Mouse (Mus musculus): ENCODE data around the gene Sypl. TPM values are rescaled to one million over a fixed set of nuclear protein-coding genes. Genes with fewer than 3 reads are reported as not detected.

The Sypl gene
- polyA plus RNA-seq, 1 experiment = 62.4 TPM

DNA sequence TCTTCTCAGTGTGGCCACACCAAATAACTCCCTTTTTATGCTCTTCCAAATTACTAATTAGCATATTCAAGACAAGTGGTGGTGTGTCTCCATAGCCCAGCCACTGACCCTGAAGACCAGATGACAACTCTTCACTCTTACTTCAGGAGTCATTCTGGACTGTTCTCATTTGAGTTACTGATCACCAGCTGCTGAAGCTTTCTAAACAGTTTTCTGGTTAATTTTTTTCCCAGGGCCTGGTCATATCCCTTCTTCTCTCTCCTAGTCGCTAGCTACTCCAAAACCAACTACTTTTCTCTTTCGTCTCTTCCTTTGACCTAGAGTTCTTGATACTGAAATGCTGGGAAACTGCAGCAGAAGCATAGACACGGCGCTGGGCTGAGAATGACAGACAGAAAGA is 12.6 kb upstream of the Sypl start:
- no peak overlapping the region for H3K27ac ChIP-seq (ENCODE audit: control insufficient read depth, insufficient read depth, low read length)
- WGBS = 94% methylated on average over 4 of the region's 4 CpGs
- no peak for TF ChIP-seq CTCF (IDR thresholded peaks at IDR 0.05; ENCODE audit: borderline replicate concordance, control insufficient read depth, extremely low read depth, insufficient read depth, low read length, poor library complexity)
- no peak for TF ChIP-seq POLR2A (IDR thresholded peaks at IDR 0.05; ENCODE audit: control insufficient read depth, extremely low read depth, insufficient read depth, low read length, poor library complexity)
- H3K36me3 ChIP-seq (ENCODE audit: control insufficient read depth, insufficient read depth, low read length) = no peaks in the 10 kb centered on the region
- H3K4me3 ChIP-seq (ENCODE audit: control insufficient read depth, insufficient read depth, low read length) = no peak overlapping the region
- no peak for DNase-seq
- H3K4me1 ChIP-seq (replicated peaks; ENCODE audit: control insufficient read depth, insufficient read depth, low read length) = no peaks in the 10 kb centered on the region
- no peaks in the 10 kb centered on the region for H3K27me3 ChIP-seq (ENCODE audit: control insufficient read depth, insufficient read depth, low read length)

DNA sequence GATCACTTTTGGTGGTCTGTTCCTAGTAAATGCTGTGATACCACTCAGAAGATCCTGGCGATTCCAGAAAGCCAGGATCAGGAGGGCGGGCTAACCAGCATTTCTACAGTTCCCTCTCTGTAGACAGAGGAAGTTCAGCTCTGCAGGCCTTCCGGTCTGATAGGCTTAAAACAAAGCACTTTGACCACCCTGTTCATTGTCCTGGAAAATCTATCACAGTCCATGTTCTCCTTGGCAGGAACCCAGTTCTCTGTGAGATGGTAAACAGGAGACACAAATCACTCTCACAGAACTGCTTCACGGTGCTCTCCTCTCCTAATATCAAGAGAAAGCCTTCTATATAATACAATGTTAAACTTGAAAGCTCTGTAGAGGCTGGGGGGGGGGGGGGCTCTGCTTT is 10.3 kb upstream of the Sypl start:
- TF ChIP-seq CTCF (IDR thresholded peaks at IDR 0.05; ENCODE audit: borderline replicate concordance, control insufficient read depth, extremely low read depth, insufficient read depth, low read length, poor library complexity) (no peak), POLR2A (IDR thresholded peaks at IDR 0.05; ENCODE audit: control insufficient read depth, extremely low read depth, insufficient read depth, low read length, poor library complexity) (no peak)
- DNase-seq = no peak
- Histone ChIP-seq H3K27me3 (ENCODE audit: control insufficient read depth, insufficient read depth, low read length) (no peaks in the 10 kb centered on the region), H3K4me3 (ENCODE audit: control insufficient read depth, insufficient read depth, low read length) (no peak overlapping the region), H3K27ac (ENCODE audit: control insufficient read depth, insufficient read depth, low read length) (no peak overlapping the region), H3K4me1 (replicated peaks; ENCODE audit: control insufficient read depth, insufficient read depth, low read length) (no peaks in the 10 kb centered on the region), H3K36me3 (ENCODE audit: control insufficient read depth, insufficient read depth, low read length) (no peaks in the 10 kb centered on the region)
- WGBS = 85% methylated on average over 4 of the region's 4 CpGs

DNA sequence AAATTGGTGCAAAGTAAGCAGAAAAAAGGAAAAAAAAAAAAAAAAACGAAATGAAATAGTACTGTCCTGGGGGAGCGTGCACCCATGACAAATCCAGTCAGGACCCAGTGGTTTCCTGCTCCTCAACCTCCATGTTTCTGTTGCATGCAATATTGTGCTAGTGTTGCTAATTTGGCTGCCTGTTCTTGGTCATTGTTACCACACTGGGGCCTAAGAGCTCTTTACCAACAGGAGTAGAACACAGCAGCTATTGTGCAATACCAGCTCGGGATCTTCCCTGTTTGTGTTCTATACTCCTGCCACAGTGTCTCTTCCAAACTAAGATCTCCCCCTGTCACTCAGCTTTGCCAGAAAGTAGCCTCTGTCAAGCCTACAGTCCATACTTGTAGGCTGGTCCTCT is 9.7 kb upstream of the Sypl start:
- H3K36me3 ChIP-seq (ENCODE audit: control insufficient read depth, insufficient read depth, low read length) = no peaks in the 10 kb centered on the region
- no peaks in the 10 kb centered on the region for H3K27me3 ChIP-seq (ENCODE audit: control insufficient read depth, insufficient read depth, low read length)
- no peak for DNase-seq
- no peak overlapping the region for H3K27ac ChIP-seq (ENCODE audit: control insufficient read depth, insufficient read depth, low read length)
- WGBS = 77% methylated on average over 3 of the region's 3 CpGs
- H3K4me1 ChIP-seq (replicated peaks; ENCODE audit: control insufficient read depth, insufficient read depth, low read length) = no peaks in the 10 kb centered on the region
- no peak overlapping the region for H3K4me3 ChIP-seq (ENCODE audit: control insufficient read depth, insufficient read depth, low read length)
- TF ChIP-seq POLR2A (IDR thresholded peaks at IDR 0.05; ENCODE audit: control insufficient read depth, extremely low read depth, insufficient read depth, low read length, poor library complexity) = no peak
- TF ChIP-seq CTCF (IDR thresholded peaks at IDR 0.05; ENCODE audit: borderline replicate concordance, control insufficient read depth, extremely low read depth, insufficient read depth, low read length, poor library complexity) = no peak

DNA sequence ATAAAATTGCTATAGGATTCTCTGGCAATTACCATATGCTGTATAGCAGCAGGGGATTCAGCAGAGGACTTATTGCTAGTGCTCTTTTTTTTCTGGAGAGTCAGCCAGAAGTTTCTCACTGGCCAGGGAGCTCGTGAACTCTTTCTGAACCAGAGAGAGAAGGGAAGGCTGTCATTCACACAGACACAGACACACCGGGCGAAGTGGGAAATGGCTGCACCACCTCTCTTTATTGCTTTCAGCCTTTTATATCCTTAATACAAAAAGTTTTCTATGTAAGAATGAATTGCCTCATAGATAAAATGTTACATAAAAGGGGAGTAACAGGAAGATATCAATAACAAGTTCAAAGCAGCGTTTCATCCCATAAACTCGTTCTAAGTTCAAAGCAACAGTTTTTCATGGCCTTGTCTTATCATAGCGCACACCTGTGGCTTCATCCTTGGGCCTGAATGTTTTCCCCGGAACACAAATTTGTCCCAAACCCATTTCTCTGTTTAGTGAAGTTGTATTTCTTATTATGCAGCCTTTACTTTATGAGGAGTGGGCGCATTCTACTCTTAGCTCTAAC is 8.7 kb upstream of the Sypl start:
- no peaks in the 10 kb centered on the region for H3K27me3 ChIP-seq (ENCODE audit: control insufficient read depth, insufficient read depth, low read length)
- H3K4me1 ChIP-seq (replicated peaks; ENCODE audit: control insufficient read depth, insufficient read depth, low read length) = no peaks in the 10 kb centered on the region
- no peak for DNase-seq
- WGBS = 92% methylated on average over 8 of the region's 8 CpGs
- H3K27ac ChIP-seq (ENCODE audit: control insufficient read depth, insufficient read depth, low read length) = no peak overlapping the region
- TF ChIP-seq CTCF (IDR thresholded peaks at IDR 0.05; ENCODE audit: borderline replicate concordance, control insufficient read depth, extremely low read depth, insufficient read depth, low read length, poor library complexity) (no peak), POLR2A (IDR thresholded peaks at IDR 0.05; ENCODE audit: control insufficient read depth, extremely low read depth, insufficient read depth, low read length, poor library complexity) (no peak)
- no peaks in the 10 kb centered on the region for H3K36me3 ChIP-seq (ENCODE audit: control insufficient read depth, insufficient read depth, low read length)
- H3K4me3 ChIP-seq (ENCODE audit: control insufficient read depth, insufficient read depth, low read length) = no peak overlapping the region

DNA sequence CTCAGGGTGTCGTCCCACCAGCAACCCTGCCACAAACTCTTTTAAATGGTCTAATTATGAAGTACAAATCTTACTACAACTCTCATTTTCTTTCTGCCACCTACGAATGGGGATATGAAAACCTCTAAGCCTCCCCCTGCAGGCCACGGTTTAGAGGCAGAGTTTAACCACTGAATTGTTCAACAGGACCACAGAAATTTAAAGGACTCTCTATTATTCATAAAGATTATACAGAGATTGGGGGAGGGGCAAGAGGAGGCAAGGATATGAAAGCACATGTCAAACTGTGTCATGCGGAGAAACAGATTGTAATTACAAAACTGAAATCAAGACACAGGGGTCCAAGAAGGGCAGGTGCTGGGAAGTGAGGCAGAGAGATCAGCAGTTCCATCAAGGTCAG is 7.3 kb upstream of the Sypl start:
- Histone ChIP-seq H3K27me3 (ENCODE audit: control insufficient read depth, insufficient read depth, low read length) (no peaks in the 10 kb centered on the region), H3K4me3 (ENCODE audit: control insufficient read depth, insufficient read depth, low read length) (no peak overlapping the region), H3K4me1 (replicated peaks; ENCODE audit: control insufficient read depth, insufficient read depth, low read length) (no peaks in the 10 kb centered on the region), H3K36me3 (ENCODE audit: control insufficient read depth, insufficient read depth, low read length) (no peaks in the 10 kb centered on the region), H3K27ac (ENCODE audit: control insufficient read depth, insufficient read depth, low read length) (no peak overlapping the region)
- no peak for TF ChIP-seq CTCF (IDR thresholded peaks at IDR 0.05; ENCODE audit: borderline replicate concordance, control insufficient read depth, extremely low read depth, insufficient read depth, low read length, poor library complexity)
- TF ChIP-seq POLR2A (IDR thresholded peaks at IDR 0.05; ENCODE audit: control insufficient read depth, extremely low read depth, insufficient read depth, low read length, poor library complexity) = no peak
- DNase-seq = no peak
- WGBS = 68% methylated on average over 4 of the region's 4 CpGs

DNA sequence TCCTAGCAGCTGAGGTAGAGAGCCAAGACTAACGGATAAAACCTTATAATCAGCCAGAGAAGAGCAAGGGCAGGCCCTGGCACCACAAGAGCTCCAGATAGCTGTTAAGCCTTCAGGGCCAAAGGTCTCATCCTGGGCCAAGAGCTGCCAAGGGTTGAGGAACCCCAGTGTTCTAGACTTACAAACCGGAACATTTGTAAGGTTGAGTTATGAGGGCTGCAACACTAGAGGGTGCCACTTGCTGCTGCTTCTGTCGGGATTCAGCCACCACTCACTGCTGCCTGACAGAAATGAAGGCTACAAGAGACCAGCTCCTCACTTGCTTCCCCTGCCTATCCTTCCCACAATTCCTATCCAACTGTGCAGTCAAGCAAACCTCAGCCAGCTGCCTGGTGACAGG is 1.3 kb upstream of the Sypl start:
- Histone ChIP-seq H3K4me3 (ENCODE audit: control insufficient read depth, insufficient read depth, low read length) (no peak overlapping the region), H3K36me3 (ENCODE audit: control insufficient read depth, insufficient read depth, low read length) (no peaks in the 10 kb centered on the region), H3K27me3 (ENCODE audit: control insufficient read depth, insufficient read depth, low read length) (no peaks in the 10 kb centered on the region), H3K27ac (ENCODE audit: control insufficient read depth, insufficient read depth, low read length) (no peak overlapping the region), H3K4me1 (replicated peaks; ENCODE audit: control insufficient read depth, insufficient read depth, low read length) (peaks cover 4% of the 10 kb centered on the region)
- DNase-seq = peak; percentile 65
- TF ChIP-seq CTCF (IDR thresholded peaks at IDR 0.05; ENCODE audit: borderline replicate concordance, control insufficient read depth, extremely low read depth, insufficient read depth, low read length, poor library complexity) = peak; percentile 64; the same call in 1 of the 2 replicates
- no peak for TF ChIP-seq POLR2A (IDR thresholded peaks at IDR 0.05; ENCODE audit: control insufficient read depth, extremely low read depth, insufficient read depth, low read length, poor library complexity)
- WGBS = 16% methylated on average over 3 of the region's 3 CpGs

DNA sequence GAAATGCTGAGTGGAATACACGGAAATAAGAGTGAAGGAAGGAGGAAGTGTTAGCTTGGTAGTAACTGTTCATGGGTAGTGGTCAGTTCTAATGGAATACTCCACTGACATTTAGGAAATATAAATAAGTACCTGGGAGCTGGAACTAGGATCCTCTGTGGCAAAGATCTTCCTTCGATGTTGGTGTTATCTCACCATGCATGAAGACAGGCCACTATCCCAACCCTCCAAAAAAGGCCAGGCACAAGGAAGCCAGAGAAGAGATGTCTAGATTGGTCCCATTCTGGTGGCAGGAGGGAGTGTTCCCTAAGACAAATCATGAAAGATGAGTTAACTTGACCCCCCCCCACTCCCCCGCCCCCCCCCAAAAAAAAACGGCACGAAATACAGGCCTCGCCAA is 625 bp upstream of the Sypl start:
- H3K27me3 ChIP-seq (ENCODE audit: control insufficient read depth, insufficient read depth, low read length) = no peaks in the 10 kb centered on the region
- DNase-seq = no peak
- peak overlapping the region; percentile 59; the same call in 1 of the 2 replicates for H3K27ac ChIP-seq (ENCODE audit: control insufficient read depth, insufficient read depth, low read length)
- WGBS = 16% methylated on average over 6 of the region's 6 CpGs
- H3K36me3 ChIP-seq (ENCODE audit: control insufficient read depth, insufficient read depth, low read length) = no peaks in the 10 kb centered on the region
- H3K4me1 ChIP-seq (replicated peaks; ENCODE audit: control insufficient read depth, insufficient read depth, low read length) = peaks cover 4% of the 10 kb centered on the region
- H3K4me3 ChIP-seq (ENCODE audit: control insufficient read depth, insufficient read depth, low read length) = peak overlapping the region; percentile 96
- TF ChIP-seq CTCF (IDR thresholded peaks at IDR 0.05; ENCODE audit: borderline replicate concordance, control insufficient read depth, extremely low read depth, insufficient read depth, low read length, poor library complexity) (no peak), POLR2A (IDR thresholded peaks at IDR 0.05; ENCODE audit: control insufficient read depth, extremely low read depth, insufficient read depth, low read length, poor library complexity) (no peak)
